Mouse (Mus musculus) brain, embryonic 14.5 days (tissue): ENCODE measurements around the gene Rmdn2.

Source experiments
- CTCF ChIP-seq: fragments of 200-500 bp; IDR thresholded peaks from 2 replicates; pipeline ENCODE4 v1.5.1; 2012; ENCODE audit warnings: inconsistent platforms, mild to moderate bottlenecking, moderate library complexity, borderline replicate concordance; ENCODE audit not compliant: insufficient read depth, insufficient read length; ENCODE audit errors: extremely low read depth
- POLR2A ChIP-seq: fragments of 200-500 bp; IDR thresholded peaks from 2 replicates; pipeline ENCODE4 v1.6.1; 2012; ENCODE audit warnings: mild to moderate bottlenecking, inconsistent platforms, borderline replicate concordance; ENCODE audit not compliant: poor library complexity, insufficient read depth, insufficient read length, severe bottlenecking; ENCODE audit errors: extremely low read depth

GRCm38 (mm10) chr17:79610163-79610755 is 1.4 kb upstream of the Rmdn2 start:
- no peak for TF ChIP-seq CTCF
- no peak for TF ChIP-seq POLR2A
